Mouse (Mus musculus): ENCODE data around the gene Htr1b. TPM values are rescaled to one million over a fixed set of nuclear protein-coding genes. Genes with fewer than 3 reads are reported as not detected.

Htr1b gene
- 0.23 and 0.27 TPM in 2 replicates for polyA plus RNA-seq (2012; rRNA removed)

GRCm38 (mm10) chr9:81633437-81633973 lies at the start of gene Htr1b:
Gene Htr1b, minus strand, starts transcription at chr9:81633828.
- TF ChIP-seq CTCF (IDR thresholded peaks at IDR 0.05; ENCODE audit: extremely low read depth, insufficient read depth, insufficient read length, insufficient replicate concordance), result no peak
- no peak for TF ChIP-seq POLR2A (IDR thresholded peaks at IDR 0.05; ENCODE audit: low read depth, low read length)
- Histone ChIP-seq H3K36me3 (ENCODE audit: control insufficient read depth, insufficient read depth, low read length) (no peaks in the 10 kb centered on the region), H3K27me3 (ENCODE audit: control insufficient read depth, insufficient read depth, low read length) (peaks cover 15% of the 10 kb centered on the region), H3K4me1 (ENCODE audit: control insufficient read depth, insufficient read depth, insufficient read length) (peaks cover 10% of the 10 kb centered on the region), H3K27ac (ENCODE audit: insufficient read depth, low read length) (no peak within 1 kb of the TSS), H3K4me3 (ENCODE audit: extremely low read depth, insufficient read depth, insufficient read length) (peak within 1 kb of the TSS; percentile 23)
- whole genome bisulfite sequencing, result under 1% methylated on average over 25 of the region's 26 CpGs
- DNase-seq (ENCODE audit: low read depth in 1 of 2, low spot score in 2 of 2), result no peak

DNA sequence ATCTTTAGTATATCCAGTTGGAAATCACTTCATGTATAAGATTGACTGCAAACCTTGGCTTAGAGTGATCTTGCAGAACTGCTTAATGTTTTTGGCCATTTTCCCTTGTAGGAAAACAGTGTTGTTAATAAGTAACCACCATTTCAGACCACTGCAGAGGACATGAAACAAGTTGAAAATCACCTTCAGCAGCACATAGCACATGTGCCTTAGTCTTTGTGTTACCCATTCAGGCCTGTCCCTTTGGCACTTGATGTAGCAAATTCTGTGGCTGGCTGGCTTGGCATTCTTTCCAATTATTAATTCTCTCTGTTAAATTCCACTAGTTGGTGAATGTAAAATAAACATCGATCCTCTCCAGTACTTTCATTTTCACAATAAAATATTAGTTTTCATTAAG lies 43.1 kb upstream of the Htr1b start:
- no peak for TF ChIP-seq POLR2A (IDR thresholded peaks at IDR 0.05; ENCODE audit: low read depth, low read length)
- TF ChIP-seq CTCF (IDR thresholded peaks at IDR 0.05; ENCODE audit: extremely low read depth, insufficient read depth, insufficient read length, insufficient replicate concordance), result no peak
- H3K4me3 ChIP-seq (ENCODE audit: extremely low read depth, insufficient read depth, insufficient read length), result no peak overlapping the region
- H3K4me1 ChIP-seq (ENCODE audit: control insufficient read depth, insufficient read depth, insufficient read length), result no peaks in the 10 kb centered on the region
- H3K27ac ChIP-seq (ENCODE audit: insufficient read depth, low read length), result no peak overlapping the region
- H3K27me3 ChIP-seq (ENCODE audit: control insufficient read depth, insufficient read depth, low read length), result no peaks in the 10 kb centered on the region
- DNase-seq (ENCODE audit: low read depth in 1 of 2, low spot score in 2 of 2), result no peak
- WGBS, result 87% methylated on average over 1 of the region's 1 CpGs
- H3K36me3 ChIP-seq (ENCODE audit: control insufficient read depth, insufficient read depth, low read length), result no peaks in the 10 kb centered on the region

GRCm38 (mm10) chr9:81637486-81637885 lies 3.9 kb upstream of the Htr1b start:
- peaks cover 7% of the 10 kb centered on the region for H3K4me1 ChIP-seq (ENCODE audit: control insufficient read depth, insufficient read depth, insufficient read length)
- TF ChIP-seq POLR2A (IDR thresholded peaks at IDR 0.05; ENCODE audit: low read depth, low read length) (no peak), CTCF (IDR thresholded peaks at IDR 0.05; ENCODE audit: extremely low read depth, insufficient read depth, insufficient read length, insufficient replicate concordance) (no peak)
- H3K27ac ChIP-seq (ENCODE audit: insufficient read depth, low read length), result no peak overlapping the region
- no peak overlapping the region for H3K4me3 ChIP-seq (ENCODE audit: extremely low read depth, insufficient read depth, insufficient read length)
- H3K36me3 ChIP-seq (ENCODE audit: control insufficient read depth, insufficient read depth, low read length), result no peaks in the 10 kb centered on the region
- 91% methylated on average over 1 of the region's 1 CpGs for WGBS
- H3K27me3 ChIP-seq (ENCODE audit: control insufficient read depth, insufficient read depth, low read length), result peaks cover 11% of the 10 kb centered on the region
- no peak for DNase-seq (ENCODE audit: low read depth in 1 of 2, low spot score in 2 of 2)

- no peak for DNase-seq (ENCODE audit: low read depth in 1 of 2, low spot score in 2 of 2)
- TF ChIP-seq CTCF (IDR thresholded peaks at IDR 0.05; ENCODE audit: extremely low read depth, insufficient read depth, insufficient read length, insufficient replicate concordance) (no peak), POLR2A (IDR thresholded peaks at IDR 0.05; ENCODE audit: low read depth, low read length) (no peak)
- peaks cover 10% of the 10 kb centered on the region for H3K4me1 ChIP-seq (ENCODE audit: control insufficient read depth, insufficient read depth, insufficient read length)
- no peak overlapping the region for H3K27ac ChIP-seq (ENCODE audit: insufficient read depth, low read length)
- 18% methylated on average over 8 of the region's 8 CpGs for WGBS
- no peak overlapping the region for H3K4me3 ChIP-seq (ENCODE audit: extremely low read depth, insufficient read depth, insufficient read length)
- no peaks in the 10 kb centered on the region for H3K36me3 ChIP-seq (ENCODE audit: control insufficient read depth, insufficient read depth, low read length)
- H3K27me3 ChIP-seq (ENCODE audit: control insufficient read depth, insufficient read depth, low read length), result peaks cover 15% of the 10 kb centered on the region
Measured at GRCm38 (mm10) chr9:81635109-81635508, 1.5 kb upstream of the Htr1b start.

DNA sequence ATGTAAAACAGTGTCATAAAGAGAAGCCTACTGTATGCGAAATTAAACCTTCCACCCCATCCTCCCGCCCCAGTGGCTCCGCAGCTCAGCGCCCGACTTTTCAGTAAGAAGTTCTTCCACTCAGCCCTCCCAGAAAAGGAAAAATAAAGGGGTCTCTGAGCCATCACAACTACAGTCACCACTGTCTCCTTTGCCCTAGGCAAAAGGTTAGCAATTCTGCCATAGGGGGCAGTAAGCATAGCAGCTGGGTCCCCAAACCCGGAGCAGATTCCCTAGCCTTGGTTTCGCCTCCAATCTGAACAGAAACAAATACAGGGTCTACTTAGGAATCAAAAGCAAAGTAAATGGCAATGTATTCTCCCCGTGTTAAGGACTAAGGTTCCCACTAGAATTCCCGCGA lies 535 bp upstream of the Htr1b start:
- TF ChIP-seq POLR2A (IDR thresholded peaks at IDR 0.05; ENCODE audit: low read depth, low read length), result no peak
- no peak for TF ChIP-seq CTCF (IDR thresholded peaks at IDR 0.05; ENCODE audit: extremely low read depth, insufficient read depth, insufficient read length, insufficient replicate concordance)
- Histone ChIP-seq H3K4me3 (ENCODE audit: extremely low read depth, insufficient read depth, insufficient read length) (no peak overlapping the region), H3K36me3 (ENCODE audit: control insufficient read depth, insufficient read depth, low read length) (no peaks in the 10 kb centered on the region), H3K4me1 (ENCODE audit: control insufficient read depth, insufficient read depth, insufficient read length) (peaks cover 10% of the 10 kb centered on the region), H3K27ac (ENCODE audit: insufficient read depth, low read length) (no peak overlapping the region), H3K27me3 (ENCODE audit: control insufficient read depth, insufficient read depth, low read length) (peaks cover 15% of the 10 kb centered on the region)
- no peak for DNase-seq (ENCODE audit: low read depth in 1 of 2, low spot score in 2 of 2)
- WGBS, result 9% methylated on average over 10 of the region's 10 CpGs

DNA sequence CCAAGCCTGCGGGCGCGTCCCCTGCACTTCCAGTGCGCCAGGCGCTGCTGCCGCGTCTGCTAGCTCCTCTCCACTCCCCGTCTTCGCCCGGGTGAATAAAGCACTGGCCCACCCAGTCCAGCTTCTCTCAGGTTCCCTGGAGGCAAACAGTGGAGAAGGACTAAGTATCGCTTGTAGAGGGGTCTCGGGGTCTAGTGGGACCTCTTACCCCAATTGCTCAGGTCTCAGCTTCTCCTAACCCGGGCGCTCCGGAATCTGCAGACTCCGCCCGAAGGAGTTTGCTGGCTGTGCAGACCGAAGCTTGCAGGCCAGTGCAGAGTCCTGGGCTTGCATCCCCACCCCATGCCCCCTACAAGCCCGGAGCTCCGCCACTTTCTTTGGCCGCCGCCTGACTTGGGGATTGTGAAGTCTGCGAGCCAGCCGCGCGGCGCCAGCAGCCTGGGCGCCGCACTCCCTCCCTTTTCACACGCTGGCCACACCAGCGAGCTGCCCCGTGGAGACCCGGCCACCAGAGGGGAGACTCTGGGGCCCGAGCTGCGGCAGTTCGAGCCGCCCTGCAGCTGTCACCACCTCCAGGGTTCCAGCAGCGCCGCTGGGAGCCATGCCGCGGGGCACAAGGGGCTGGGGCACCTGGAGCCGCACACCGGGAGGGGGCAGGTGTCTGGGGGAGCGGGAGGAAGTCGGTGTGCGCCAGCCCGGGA lies 742 bp downstream of the Htr1b start:
- no peak for DNase-seq (ENCODE audit: low read depth in 1 of 2, low spot score in 2 of 2)
- WGBS, result under 1% methylated on average over 44 of the region's 47 CpGs
- Histone ChIP-seq H3K4me1 (ENCODE audit: control insufficient read depth, insufficient read depth, insufficient read length) (peaks cover 10% of the 10 kb centered on the region), H3K36me3 (ENCODE audit: control insufficient read depth, insufficient read depth, low read length) (no peaks in the 10 kb centered on the region), H3K4me3 (ENCODE audit: extremely low read depth, insufficient read depth, insufficient read length) (peak overlapping the region; percentile 23), H3K27me3 (ENCODE audit: control insufficient read depth, insufficient read depth, low read length) (peaks cover 15% of the 10 kb centered on the region), H3K27ac (ENCODE audit: insufficient read depth, low read length) (no peak overlapping the region)
- TF ChIP-seq CTCF (IDR thresholded peaks at IDR 0.05; ENCODE audit: extremely low read depth, insufficient read depth, insufficient read length, insufficient replicate concordance), result no peak
- TF ChIP-seq POLR2A (IDR thresholded peaks at IDR 0.05; ENCODE audit: low read depth, low read length), result no peak

DNA sequence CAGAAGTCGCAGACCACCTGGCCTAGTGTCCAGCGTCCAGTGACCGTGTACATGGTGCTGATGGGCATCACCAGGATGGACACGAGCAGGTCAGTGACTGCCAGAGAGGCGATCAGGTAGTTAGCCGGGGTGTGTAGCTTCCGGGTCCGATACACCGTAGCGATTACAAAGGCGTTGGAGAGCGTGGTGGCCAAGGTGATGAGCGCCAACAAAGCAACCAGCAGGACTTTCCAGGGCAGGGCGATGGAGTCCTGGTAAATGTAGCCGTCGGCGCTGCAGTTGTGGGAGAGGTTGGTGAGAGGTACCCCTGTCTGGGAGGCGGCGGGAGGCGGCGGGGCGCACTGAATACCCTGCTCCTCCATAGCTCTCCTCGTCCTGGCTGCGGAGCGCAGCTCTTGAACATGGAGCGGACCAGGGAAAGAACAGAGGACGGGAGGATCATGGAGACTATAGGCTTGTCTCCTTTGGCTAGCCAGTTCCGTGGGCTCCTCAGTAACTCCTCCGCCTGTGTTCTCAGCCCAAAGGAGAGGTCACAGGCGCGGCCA lies 1.4 kb downstream of the Htr1b start:
- 4% methylated on average over 31 of the region's 31 CpGs for WGBS
- no peak for DNase-seq (ENCODE audit: low read depth in 1 of 2, low spot score in 2 of 2)
- H3K27ac ChIP-seq (ENCODE audit: insufficient read depth, low read length), result no peak overlapping the region
- no peak overlapping the region; the same call in 1 of the 2 replicates for H3K4me3 ChIP-seq (ENCODE audit: extremely low read depth, insufficient read depth, insufficient read length)
- TF ChIP-seq POLR2A (IDR thresholded peaks at IDR 0.05; ENCODE audit: low read depth, low read length) (no peak), CTCF (IDR thresholded peaks at IDR 0.05; ENCODE audit: extremely low read depth, insufficient read depth, insufficient read length, insufficient replicate concordance) (no peak)
- no peaks in the 10 kb centered on the region for H3K36me3 ChIP-seq (ENCODE audit: control insufficient read depth, insufficient read depth, low read length)
- H3K4me1 ChIP-seq (ENCODE audit: control insufficient read depth, insufficient read depth, insufficient read length), result peaks cover 10% of the 10 kb centered on the region
- H3K27me3 ChIP-seq (ENCODE audit: control insufficient read depth, insufficient read depth, low read length), result peaks cover 15% of the 10 kb centered on the region
